In the genomic region with DNA sequence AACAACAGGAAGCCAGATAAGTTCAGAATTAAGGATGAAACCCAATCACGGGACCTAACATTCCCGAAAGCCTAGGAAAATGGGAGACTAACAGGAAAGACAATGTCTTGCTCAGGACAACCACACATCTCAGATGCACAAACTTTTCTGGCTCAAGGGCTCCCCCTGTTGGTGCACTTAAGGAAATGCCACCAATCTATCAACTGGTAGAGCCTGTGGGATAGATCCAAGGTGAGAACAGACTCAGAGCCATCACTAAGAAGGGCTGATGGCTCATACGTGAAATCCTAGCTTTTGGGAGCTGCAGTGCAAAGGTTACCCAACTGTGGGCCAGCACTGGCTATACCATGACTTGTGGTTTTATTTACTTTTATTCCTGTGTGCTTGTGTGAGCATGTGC, we compare ENCODE assay signal across 7 mouse cellular contexts. TPM values are rescaled to one million over a fixed set of nuclear protein-coding genes. Genes with fewer than 3 reads are reported as not detected.
DNase-seq lines count a peak whose midpoint lies in the region; ATAC-seq lines count a peak whose summit lies in the region.

No protein-coding gene starts in this region.

- no peaks in the 10 kb centered on the region for H3K4me1 ChIP-seq in forebrain, embryonic 15.5 days

- no peak overlapping the region for H3K27ac ChIP-seq in forebrain, embryonic 15.5 days (replicated peaks)

- no peaks in the 10 kb centered on the region for H3K9me3 ChIP-seq in forebrain, embryonic 15.5 days

- no peak overlapping the region for H3K9ac ChIP-seq in forebrain, embryonic 15.5 days (replicated peaks)

- peaks cover 17% of the 10 kb centered on the region; the same call in 1 of the 2 replicates for H3K36me3 ChIP-seq in forebrain, embryonic 15.5 days

- 0 out of 2 replicates have a peak, but pooled peaks have one; percentile 11 for ATAC-seq in forebrain, embryonic 15.5 days (replicated peaks)
- ATAC-seq in hematopoietic stem cell, adult 5-6 weeks (replicated peaks in 1 of 2; ENCODE audit: insufficient read depth in 1 of 2, low FRiP score in 2 of 2, low TSS enrichment in 1 of 2, low read depth in 1 of 2, poor library complexity in 2 of 2, severe bottlenecking in 2 of 2), result peak; percentile 73 to 74

- H3K27me3 ChIP-seq in forebrain, embryonic 15.5 days, result no peaks in the 10 kb centered on the region

- peak; percentile 89 for DNase-seq in R1 (ENCODE audit: low read depth, low spot score)
- peak; percentile 81 for DNase-seq in c-Kit-positive CD71-positive TER-119-positive erythroid progenitor cells, embryonic 14.5 days (ENCODE audit: low spot score)
- DNase-seq in layer of hippocampus, postnatal 25 days (ENCODE audit: extremely low spot score in 1 of 2, low spot score in 1 of 2), result peak; percentile 69 to 91
- DNase-seq in lung, postnatal 36 days, result peak; percentile 85
- DNase-seq in spleen, adult 12 weeks (ENCODE audit: low spot score), result peak; percentile 67

- H3K4me3 ChIP-seq in forebrain, embryonic 15.5 days, result no peak overlapping the region

- WGBS in forebrain, embryonic 15.5 days, result 25% methylated on average over 3 of the region's 3 CpGs

- H3K4me2 ChIP-seq in forebrain, embryonic 15.5 days (replicated peaks), result no peak overlapping the region

RNA-seq across cellular contexts. Expression of a gene that starts 7.3 kb away (rescaled TPM):
- 35.5 and 36.2 TPM in 2 replicates for polyA plus RNA-seq in forebrain, embryonic 15.5 days (2015; fragmentation: Nextera tagmentation; extraction: Ambion mirVana)
- 39.6 and 68.5 TPM in 2 replicates for total RNA-seq in hematopoietic stem cell, adult 5-6 weeks (2017)
- total RNA-seq in layer of hippocampus, postnatal 25 days (2021), result 1 to 10 TPM; 5.4 to 6.5 TPM

RNA-seq across cellular contexts. Expression of a gene that starts 29.3 kb away (rescaled TPM):
- not detected in 2 replicates for polyA plus RNA-seq in forebrain, embryonic 15.5 days (2015; fragmentation: Nextera tagmentation; extraction: Ambion mirVana)
- total RNA-seq in hematopoietic stem cell, adult 5-6 weeks (2017), result not detected in 2 replicates
- not detected for total RNA-seq in layer of hippocampus, postnatal 25 days (2021)

RNA-seq across cellular contexts. Expression of a gene that starts 32.1 kb away (rescaled TPM):
- 9.1 and 10.1 TPM in 2 replicates for polyA plus RNA-seq in forebrain, embryonic 15.5 days (2015; fragmentation: Nextera tagmentation; extraction: Ambion mirVana)
- 0.25 TPM in 1 of 2 replicates, not detected in the other for total RNA-seq in hematopoietic stem cell, adult 5-6 weeks (2017)
- 1 to 10 TPM; 6.3 to 6.4 TPM for total RNA-seq in layer of hippocampus, postnatal 25 days (2021)

RNA-seq across cellular contexts. Expression of a gene that starts 43.9 kb away (rescaled TPM):
- polyA plus RNA-seq in forebrain, embryonic 15.5 days (2015; fragmentation: Nextera tagmentation; extraction: Ambion mirVana), result 120 and 137 TPM in 2 replicates
- 121 and 154 TPM in 2 replicates for total RNA-seq in hematopoietic stem cell, adult 5-6 weeks (2017)
- total RNA-seq in layer of hippocampus, postnatal 25 days (2021), result 10 to 100 TPM; 82.5 to 95.6 TPM

RNA-seq across cellular contexts. Expression of a gene that starts 59.0 kb away (rescaled TPM):
- polyA plus RNA-seq in forebrain, embryonic 15.5 days (2015; fragmentation: Nextera tagmentation; extraction: Ambion mirVana), result 1.6 and 1.8 TPM in 2 replicates
- total RNA-seq in hematopoietic stem cell, adult 5-6 weeks (2017), result 32.4 and 37.5 TPM in 2 replicates
- total RNA-seq in layer of hippocampus, postnatal 25 days (2021), result 10 to 100 TPM; 20.5 to 21.9 TPM
